Mouse (Mus musculus): ENCODE results near the gene Lamb1. TPM values are rescaled to one million over a fixed set of nuclear protein-coding genes. Genes with fewer than 3 reads are reported as not detected.
A peak's percentile ranks its signal among the peaks of the same experiment; 100 is the strongest.

The Lamb1 gene
- polyA plus RNA-seq, 1 experiment: 222 TPM

- TF ChIP-seq CTCF (IDR thresholded peaks at IDR 0.05; ENCODE audit: borderline replicate concordance, insufficient read depth, low read length) (no peak), POLR2A (IDR thresholded peaks at IDR 0.05; ENCODE audit: low read depth, low read length) (no peak)
- Histone ChIP-seq H3K4me3 (ENCODE audit: insufficient read depth, low read length) (no peak overlapping the region), H3K27ac (ENCODE audit: insufficient read depth, low read length) (no peak overlapping the region), H3K4me1 (ENCODE audit: control insufficient read depth, insufficient read depth, low read length) (0 out of 2 replicates have a peak, but pooled peaks cover 3% of the 10 kb centered on the region)
These were observed 30.0 kb upstream of the Lamb1 start for GRCm38 (mm10) chr12:31235018-31235417.

GRCm38 (mm10) chr12:31236861-31237595 is 28.0 kb upstream of the Lamb1 start:
- H3K27ac ChIP-seq (ENCODE audit: insufficient read depth, low read length): peak overlapping the region; percentile 27; the same call in 1 of the 2 replicates
- TF ChIP-seq POLR2A (IDR thresholded peaks at IDR 0.05; ENCODE audit: low read depth, low read length) (no peak), CTCF (IDR thresholded peaks at IDR 0.05; ENCODE audit: borderline replicate concordance, insufficient read depth, low read length) (no peak)
- H3K4me1 ChIP-seq (ENCODE audit: control insufficient read depth, insufficient read depth, low read length): 0 out of 2 replicates have a peak, but pooled peaks cover 3% of the 10 kb centered on the region
- H3K4me3 ChIP-seq (ENCODE audit: insufficient read depth, low read length): no peak overlapping the region

- TF ChIP-seq CTCF (IDR thresholded peaks at IDR 0.05; ENCODE audit: borderline replicate concordance, insufficient read depth, low read length) (no peak), POLR2A (IDR thresholded peaks at IDR 0.05; ENCODE audit: low read depth, low read length) (no peak)
- Histone ChIP-seq H3K4me3 (ENCODE audit: insufficient read depth, low read length) (no peak overlapping the region), H3K27ac (ENCODE audit: insufficient read depth, low read length) (no peak overlapping the region), H3K4me1 (ENCODE audit: control insufficient read depth, insufficient read depth, low read length) (0 out of 2 replicates have a peak, but pooled peaks cover 3% of the 10 kb centered on the region)
These were observed 25.9 kb upstream of the Lamb1 start for GRCm38 (mm10) chr12:31239031-31239583.

- 0 out of 2 replicates have a peak, but pooled peaks cover 3% of the 10 kb centered on the region for H3K4me1 ChIP-seq (ENCODE audit: control insufficient read depth, insufficient read depth, low read length)
- H3K27ac ChIP-seq (ENCODE audit: insufficient read depth, low read length): no peak overlapping the region
- TF ChIP-seq POLR2A (IDR thresholded peaks at IDR 0.05; ENCODE audit: low read depth, low read length) (no peak), CTCF (IDR thresholded peaks at IDR 0.05; ENCODE audit: borderline replicate concordance, insufficient read depth, low read length) (no peak)
- no peak overlapping the region for H3K4me3 ChIP-seq (ENCODE audit: insufficient read depth, low read length)
These were observed 25.2 kb upstream of the Lamb1 start for GRCm38 (mm10) chr12:31239798-31240197.

- no peak for TF ChIP-seq CTCF (IDR thresholded peaks at IDR 0.05; ENCODE audit: borderline replicate concordance, insufficient read depth, low read length)
- TF ChIP-seq POLR2A (IDR thresholded peaks at IDR 0.05; ENCODE audit: low read depth, low read length): no peak
- H3K27ac ChIP-seq (ENCODE audit: insufficient read depth, low read length): no peak within 1 kb of the TSS
- no peak within 1 kb of the TSS for H3K4me3 ChIP-seq (ENCODE audit: insufficient read depth, low read length)
- 0 out of 2 replicates have a peak, but pooled peaks cover 3% of the 10 kb centered on the region for H3K4me1 ChIP-seq (ENCODE audit: control insufficient read depth, insufficient read depth, low read length)
These were observed 24.6 kb upstream of the Lamb1 start, which contains the start of gene Gm6993 for GRCm38 (mm10) chr12:31240470-31240869. Gene Gm6993, plus strand, starts transcription at chr12:31240770.

- TF ChIP-seq CTCF (IDR thresholded peaks at IDR 0.05; ENCODE audit: borderline replicate concordance, insufficient read depth, low read length) (no peak), POLR2A (IDR thresholded peaks at IDR 0.05; ENCODE audit: low read depth, low read length) (no peak)
- Histone ChIP-seq H3K4me1 (ENCODE audit: control insufficient read depth, insufficient read depth, low read length) (0 out of 2 replicates have a peak, but pooled peaks cover 3% of the 10 kb centered on the region), H3K27ac (ENCODE audit: insufficient read depth, low read length) (no peak overlapping the region), H3K4me3 (ENCODE audit: insufficient read depth, low read length) (no peak overlapping the region)
These were observed 23.3 kb upstream of the Lamb1 start for GRCm38 (mm10) chr12:31241595-31242342.

GRCm38 (mm10) chr12:31244001-31244400 is 21.0 kb upstream of the Lamb1 start:
- H3K4me1 ChIP-seq (ENCODE audit: control insufficient read depth, insufficient read depth, low read length): no peaks in the 10 kb centered on the region
- TF ChIP-seq CTCF (IDR thresholded peaks at IDR 0.05; ENCODE audit: borderline replicate concordance, insufficient read depth, low read length) (no peak), POLR2A (IDR thresholded peaks at IDR 0.05; ENCODE audit: low read depth, low read length) (no peak)
- H3K4me3 ChIP-seq (ENCODE audit: insufficient read depth, low read length): no peak overlapping the region
- no peak overlapping the region for H3K27ac ChIP-seq (ENCODE audit: insufficient read depth, low read length)

- no peaks in the 10 kb centered on the region for H3K4me1 ChIP-seq (ENCODE audit: control insufficient read depth, insufficient read depth, low read length)
- no peak overlapping the region for H3K4me3 ChIP-seq (ENCODE audit: insufficient read depth, low read length)
- no peak overlapping the region for H3K27ac ChIP-seq (ENCODE audit: insufficient read depth, low read length)
- TF ChIP-seq POLR2A (IDR thresholded peaks at IDR 0.05; ENCODE audit: low read depth, low read length) (no peak), CTCF (IDR thresholded peaks at IDR 0.05; ENCODE audit: borderline replicate concordance, insufficient read depth, low read length) (no peak)
These were observed 20.3 kb upstream of the Lamb1 start for GRCm38 (mm10) chr12:31244691-31245090.

- TF ChIP-seq CTCF (IDR thresholded peaks at IDR 0.05; ENCODE audit: borderline replicate concordance, insufficient read depth, low read length) (no peak), POLR2A (IDR thresholded peaks at IDR 0.05; ENCODE audit: low read depth, low read length) (no peak)
- Histone ChIP-seq H3K4me1 (ENCODE audit: control insufficient read depth, insufficient read depth, low read length) (no peaks in the 10 kb centered on the region), H3K27ac (ENCODE audit: insufficient read depth, low read length) (no peak overlapping the region), H3K4me3 (ENCODE audit: insufficient read depth, low read length) (no peak overlapping the region)
These were observed 18.9 kb upstream of the Lamb1 start for GRCm38 (mm10) chr12:31246153-31246552.

Measured in embryonic fibroblast, embryonic 13.5 days (primary cell).